Mouse (Mus musculus) left cerebral cortex, adult 9 months (tissue): ENCODE results near the gene Nol6.
A peak's percentile ranks its signal among the peaks of the same experiment; 100 is the strongest.

Experiments used
- DNase-seq, 2 experiments: peaks; one replicate each; pipeline ENCODE4 v3.0.0; 2022; ENCODE audit warnings: low spot score in 2 of 2

The Nol6 gene

GRCm38 (mm10) chr4:41124180-41124951, at the start of gene Nol6:
TSS of gene Nol6 (minus strand) at chr4:41124455.
- DNase-seq: peak; percentile 99 to 100

DNA sequence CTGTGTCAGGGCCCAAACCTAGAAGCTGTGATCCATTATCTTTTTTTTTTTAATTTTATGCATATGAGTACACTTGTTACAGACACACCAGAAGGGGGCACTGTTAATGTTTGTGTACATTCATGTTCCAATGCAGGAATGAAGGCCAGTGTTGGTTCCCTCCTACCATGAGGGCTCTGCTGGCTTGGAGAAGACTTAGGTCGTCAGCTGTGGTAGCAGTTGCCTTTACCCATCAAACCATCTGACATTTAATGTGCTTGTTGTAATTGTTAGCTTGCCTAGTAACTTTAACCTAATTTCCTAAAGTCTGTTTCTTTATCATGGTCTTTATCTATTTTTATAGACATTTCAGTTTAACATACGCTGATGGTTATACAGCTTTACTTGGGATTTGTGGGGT, 46.7 kb upstream of the Nol6 start:
- no peak for DNase-seq

DNA sequence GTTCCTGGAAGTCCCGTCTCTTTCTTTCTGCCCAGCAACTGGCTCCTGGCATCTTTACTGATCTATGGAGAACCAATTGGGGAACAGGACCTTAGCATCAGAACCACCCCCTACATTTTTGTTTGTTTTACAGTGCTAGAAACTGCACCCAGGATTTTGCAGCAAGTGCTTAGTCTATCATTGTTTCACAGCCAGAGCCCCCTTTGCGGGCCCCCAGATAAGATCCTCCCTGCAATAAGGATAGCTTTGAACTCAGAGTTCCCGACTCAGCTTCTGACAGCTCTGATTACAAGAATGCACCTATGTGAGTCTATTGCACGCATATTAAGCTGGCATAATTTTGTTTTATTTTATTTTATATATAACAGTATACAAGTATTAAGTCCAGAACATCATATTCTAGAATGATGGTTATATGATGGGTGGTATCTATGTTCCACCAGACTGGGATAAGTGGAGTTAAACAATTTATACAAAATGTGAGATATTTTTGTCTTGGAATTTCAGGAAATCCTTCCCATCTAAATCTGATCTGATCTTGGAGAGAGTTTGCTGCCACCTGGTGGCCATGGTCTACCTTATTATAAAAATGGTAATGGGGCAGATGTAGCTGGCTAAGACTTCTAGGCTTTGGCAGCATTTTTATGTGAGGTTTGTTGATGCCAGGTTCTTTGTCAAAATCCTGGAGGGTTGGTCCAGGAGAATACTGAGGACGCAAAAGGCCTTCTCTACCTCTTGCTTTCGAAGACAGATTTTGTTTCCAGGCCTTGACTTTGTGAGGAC, 41.6 kb upstream of the Nol6 start:
- peak in 1 of 2 experiments; percentile 86 for DNase-seq

- no peak for DNase-seq
These were observed 40.7 kb upstream of the Nol6 start for GRCm38 (mm10) chr4:41164974-41165373.

DNA sequence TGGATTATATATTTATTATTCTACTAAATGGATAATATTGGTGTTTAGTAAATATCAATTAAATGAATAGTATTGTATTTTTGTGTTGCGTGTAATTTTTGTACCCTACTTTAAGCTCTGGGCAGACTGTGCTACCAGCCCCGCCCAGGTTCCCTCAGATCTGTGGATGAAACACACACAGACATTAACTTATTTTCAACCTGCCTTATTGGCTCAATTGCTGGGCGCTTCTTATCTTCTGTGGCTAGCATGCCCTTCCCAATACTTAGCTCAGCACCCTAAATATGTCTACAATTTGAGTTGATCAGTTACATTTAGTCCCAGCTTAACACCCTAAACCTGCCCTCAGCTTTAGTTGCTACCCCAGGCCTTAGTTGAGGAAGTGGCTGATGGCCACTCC, 37.0 kb upstream of the Nol6 start:
- DNase-seq: no peak

- DNase-seq: no peak
These were observed 34.0 kb upstream of the Nol6 start for GRCm38 (mm10) chr4:41158251-41158650.

- no peak for DNase-seq
These were observed 32.7 kb upstream of the Nol6 start for GRCm38 (mm10) chr4:41156961-41157360.

GRCm38 (mm10) chr4:41153146-41153545, 28.9 kb upstream of the Nol6 start:
- no peak for DNase-seq

- DNase-seq: no peak
These were observed 26.9 kb upstream of the Nol6 start for GRCm38 (mm10) chr4:41151186-41151585.

- no peak for DNase-seq
These were observed 25.6 kb upstream of the Nol6 start for GRCm38 (mm10) chr4:41149891-41150290.

- no peak for DNase-seq
These were observed 18.3 kb upstream of the Nol6 start for GRCm38 (mm10) chr4:41142601-41143000.

DNA sequence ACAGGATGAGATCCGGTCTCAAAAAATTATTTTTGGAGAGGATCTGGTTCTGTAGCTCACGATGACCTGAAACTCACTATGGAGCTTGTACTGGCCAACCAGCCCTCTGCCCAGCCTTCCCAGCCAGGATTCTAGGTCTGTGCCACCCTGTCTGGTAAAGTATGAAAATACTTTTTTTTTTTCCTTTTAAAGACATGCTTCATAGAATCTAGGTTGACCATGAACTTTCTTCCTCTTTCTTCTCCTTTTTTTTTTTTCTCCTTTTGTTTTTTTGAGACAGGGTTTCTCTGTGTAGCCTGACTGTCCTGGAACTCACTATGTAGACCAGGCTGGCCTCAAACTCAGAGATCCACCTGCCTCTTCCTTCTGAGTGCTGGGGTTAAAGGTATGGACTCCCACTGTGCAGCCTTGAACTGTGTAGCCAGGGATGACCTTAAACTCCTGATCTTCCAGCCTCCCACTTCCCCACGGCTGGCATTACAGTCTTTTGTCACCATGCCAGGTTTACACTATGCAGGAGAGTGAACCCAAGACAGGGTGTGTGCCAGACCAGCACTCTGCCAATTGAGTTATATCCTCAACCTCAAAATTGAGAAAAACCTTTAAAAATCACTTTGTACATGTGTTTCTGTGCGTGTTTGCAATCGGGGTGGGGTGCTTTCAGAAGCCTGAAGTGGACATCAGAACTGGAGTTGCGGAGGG, 16.1 kb upstream of the Nol6 start:
- DNase-seq: no peak

GRCm38 (mm10) chr4:41136811-41137210, 12.6 kb upstream of the Nol6 start:
- DNase-seq: no peak

- peak in 1 of 2 experiments; percentile 14 for DNase-seq
These were observed 12.2 kb upstream of the Nol6 start for GRCm38 (mm10) chr4:41136454-41136805.

DNA sequence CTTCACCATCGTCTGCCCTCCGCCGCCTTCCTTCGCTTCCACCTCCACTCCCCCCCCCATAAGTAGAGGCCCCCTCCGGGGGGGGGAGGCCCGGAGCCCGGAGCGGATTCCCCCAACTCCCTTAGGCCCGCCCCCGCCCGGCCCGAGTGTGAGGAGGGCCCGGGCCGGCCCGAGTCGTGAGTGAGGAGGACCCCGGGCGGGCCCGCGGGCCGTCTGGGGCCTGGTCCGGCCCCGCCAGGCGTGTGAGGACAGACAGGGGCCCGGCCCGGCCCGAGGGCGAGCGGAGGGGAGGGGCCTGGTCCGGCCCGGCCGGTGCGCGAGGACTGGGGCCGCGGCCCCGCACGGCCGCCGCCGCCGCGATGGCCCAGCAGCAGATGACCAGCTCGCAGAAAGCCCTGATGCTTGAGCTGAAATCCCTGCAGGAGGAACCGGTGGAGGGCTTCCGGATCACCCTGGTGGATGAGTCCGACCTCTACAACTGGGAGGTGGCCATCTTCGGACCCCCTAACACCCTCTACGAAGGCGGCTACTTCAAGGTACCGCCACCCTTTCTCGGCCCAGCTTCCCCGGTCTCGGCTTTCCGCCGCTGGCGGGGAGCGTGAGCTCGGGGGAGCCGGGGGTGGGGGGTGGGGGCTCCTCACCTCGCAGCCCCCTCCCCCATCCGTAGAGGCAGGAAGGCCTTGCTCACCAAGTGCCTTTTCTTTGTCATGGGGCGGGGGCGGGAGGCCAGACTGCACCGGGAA, 11.6 kb upstream of the Nol6 start, which contains the start of gene Ube2r2:
Ube2r2 (plus strand) TSS at position 33 of the 743 bp plus-strand sequence.
- DNase-seq: peak in 1 of 2 experiments; percentile 24

- peak in 1 of 2 experiments; percentile 66 for DNase-seq
These were observed 10.9 kb upstream of the Nol6 start for GRCm38 (mm10) chr4:41134935-41135710.

DNA sequence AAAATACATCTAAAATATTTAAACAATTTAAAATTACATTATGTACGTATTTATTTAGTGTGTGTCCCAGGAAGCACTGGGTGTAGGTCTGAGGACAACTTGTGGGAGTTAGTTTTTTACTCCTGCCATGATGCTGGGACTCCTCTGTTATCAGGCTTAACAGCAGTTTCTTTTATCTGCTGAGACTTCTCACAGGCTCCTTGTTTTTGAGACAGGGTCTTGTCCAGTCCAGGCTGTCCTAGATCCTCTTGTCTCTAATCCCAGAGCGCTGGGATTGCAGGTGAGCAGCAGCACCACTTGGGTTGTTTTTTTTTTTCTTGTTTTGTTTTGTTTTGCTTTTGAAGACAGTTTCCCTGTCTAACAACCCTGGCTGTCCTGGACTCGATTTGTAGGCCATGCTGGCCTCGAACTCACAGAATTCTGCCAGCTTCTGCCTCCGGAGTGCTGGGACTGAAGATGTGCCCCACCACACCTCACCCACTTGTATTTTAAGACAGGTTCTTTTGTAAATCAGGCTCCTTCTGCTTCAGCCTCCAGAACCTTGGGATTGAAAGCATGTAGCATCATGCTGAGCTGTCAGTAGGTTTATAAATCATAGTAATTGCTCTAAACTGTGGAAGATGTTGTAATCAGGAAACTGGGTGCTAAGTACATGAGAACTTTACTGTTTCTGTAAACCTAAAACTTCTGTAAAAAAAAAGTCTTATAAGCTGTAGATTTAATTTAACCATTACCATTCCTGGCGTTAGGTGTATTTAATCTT, 9.5 kb upstream of the Nol6 start:
- no peak for DNase-seq

GRCm38 (mm10) chr4:41132471-41132870, 8.2 kb upstream of the Nol6 start:
- no peak for DNase-seq

GRCm38 (mm10) chr4:41129836-41130235, 5.6 kb upstream of the Nol6 start:
- DNase-seq: no peak

- peak in 1 of 2 experiments; percentile 39 for DNase-seq
These were observed 5.2 kb upstream of the Nol6 start for GRCm38 (mm10) chr4:41129406-41129805.
